Mouse (Mus musculus): Measurements from ENCODE around the gene Gm21800. TPM values are rescaled to one million over a fixed set of nuclear protein-coding genes. Genes with fewer than 3 reads are reported as not detected.
"Not testable (repeated sequence)": the region's sequence is repeated elsewhere in the genome, so short reads cannot be mapped to it uniquely, and the experiment has no call there.

Gm21800 gene
- total RNA-seq (2015) (not detected in 2 replicates), total RNA-seq (2017) (not detected in 2 replicates)

DNA sequence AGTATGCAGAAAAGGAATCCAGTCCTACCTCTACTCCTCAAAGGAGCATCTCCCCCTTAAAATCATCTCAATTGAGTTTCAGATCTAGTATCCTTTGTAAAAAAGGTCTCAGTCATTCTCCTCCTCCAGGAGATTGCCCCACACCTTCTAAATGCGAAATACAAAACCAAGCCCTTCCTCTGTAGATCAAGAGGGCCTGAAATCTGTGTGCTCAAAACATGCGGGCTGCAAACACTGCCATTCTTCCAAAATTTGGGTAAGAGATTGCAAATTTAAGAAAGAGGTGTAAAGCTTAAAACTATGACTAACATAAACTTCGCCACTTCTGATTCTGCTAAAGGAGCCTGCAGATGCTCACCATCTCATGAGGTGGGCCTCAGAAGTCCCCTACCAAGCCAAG, at the start of gene Gm21800:
Gene Gm21800, plus strand, starts transcription at position 301 of the 400 bp plus-strand sequence.
- not testable (repeated sequence) for ATAC-seq (ENCODE audit: poor library complexity, severe bottlenecking)
